Mouse (Mus musculus): ENCODE results near the gene Ecd. TPM values are rescaled to one million over a fixed set of nuclear protein-coding genes. Genes with fewer than 3 reads are reported as not detected.

Ecd gene
- total and polyA plus RNA-seq, 3 experiments = 64.9 to 72.2 TPM; not detected in 1

GRCm38 (mm10) chr14:20294117-20294892 lies 53.6 kb downstream of the Ecd start, which contains the start of gene Nudt13:
TSS of gene Nudt13 (plus strand) at chr14:20294697.
- TF ChIP-seq NELFE (IDR thresholded peaks at IDR 0.05; ENCODE audit: low read depth, low read length) = peak; percentile 52; the same call in 1 of the 2 replicates
- peak; percentile 96 for TF ChIP-seq SIN3A (IDR thresholded peaks at IDR 0.05; ENCODE audit: low read length)
- TF ChIP-seq MEF2A (IDR thresholded peaks at IDR 0.05; ENCODE audit: extremely low read depth, insufficient replicate concordance, low read depth, low read length, poor library complexity, severe bottlenecking) = no peak
- no peak for TF ChIP-seq ZC3H11A (IDR thresholded peaks at IDR 0.05; ENCODE audit: low read depth, low read length)
- peak in 1 of 2 experiments; percentile 65; a peak in 2 of 4 replicates for TF ChIP-seq POLR2A (IDR thresholded peaks at IDR 0.05; ENCODE audit: control insufficient read depth in 1 of 2, insufficient read depth in 1 of 2, low read depth in 1 of 2, low read length in 2 of 2, poor library complexity in 1 of 2)
- no peak for TF ChIP-seq POLR2AphosphoS5 (IDR thresholded peaks at IDR 0.05; ENCODE audit: borderline replicate concordance, low read depth, low read length)
- TF ChIP-seq JUND (IDR thresholded peaks at IDR 0.05; ENCODE audit: low read depth, low read length) = no peak
- no peak for TF ChIP-seq E2F4 (IDR thresholded peaks at IDR 0.05; ENCODE audit: borderline replicate concordance, low read depth, low read length)
- peak; percentile 73; the same call in 1 of the 2 replicates for TF ChIP-seq TBP (IDR thresholded peaks at IDR 0.05; ENCODE audit: low read depth, low read length)
- peak; percentile 84 for TF ChIP-seq CHD2 (IDR thresholded peaks at IDR 0.05; ENCODE audit: low read length)
- TF ChIP-seq MYC (IDR thresholded peaks at IDR 0.05; ENCODE audit: low read depth, low read length) = peak; percentile 77; the same call in 1 of the 2 replicates
- TF ChIP-seq ELF1 (IDR thresholded peaks at IDR 0.05; ENCODE audit: low read depth, low read length) = peak; percentile 88
- peak; percentile 49; the same call in 1 of the 2 replicates for TF ChIP-seq NRF1 (IDR thresholded peaks at IDR 0.05; ENCODE audit: insufficient read depth, low read depth, low read length, poor library complexity, severe bottlenecking)
- peak; percentile 100 for TF ChIP-seq KAT2A (conservative IDR thresholded peaks at IDR 0.05; ENCODE audit: low read depth, low read length)
- peak; percentile 79 for TF ChIP-seq MXI1 (IDR thresholded peaks at IDR 0.05; ENCODE audit: low read depth, low read length)
- TF ChIP-seq HCFC1 (IDR thresholded peaks at IDR 0.05; ENCODE audit: low read depth, low read length) = peak; percentile 100
- Histone ChIP-seq H3K4me3 (ENCODE audit: control insufficient read depth in 1 of 2, insufficient read depth in 1 of 2, low read depth in 2 of 2, low read length in 2 of 2) (peak within 1 kb of the TSS; percentile 69 to 91), H3K4me1 (ENCODE audit: control insufficient read depth in 1 of 2, insufficient read depth in 2 of 2, low read length in 2 of 2) (peaks cover 0 to 3% of the 10 kb centered on the region in 2 experiments; a peak in 1 of 4 replicates), H3K36me3 (ENCODE audit: control insufficient read depth in 1 of 2, insufficient read depth in 2 of 2, low read length in 2 of 2) (peaks cover 0 to 5% of the 10 kb centered on the region in 2 experiments; a peak in 1 of 4 replicates), H3K79me2 (ENCODE audit: control insufficient read depth, insufficient read depth, low read length, poor library complexity) (0 out of 2 replicates have a peak, but pooled peaks cover 3% of the 10 kb centered on the region), H3K9ac (ENCODE audit: control insufficient read depth, low read depth, low read length, poor library complexity, severe bottlenecking) (peak within 1 kb of the TSS; percentile 70), H3K27me3 (ENCODE audit: control insufficient read depth in 1 of 2, insufficient read depth in 2 of 2, low read length in 2 of 2) (no peaks in the 10 kb centered on the region), H3K9me3 (replicated peaks; ENCODE audit: insufficient read depth, low read length) (no peaks in the 10 kb centered on the region), H3K27ac (ENCODE audit: control insufficient read depth, low read depth, low read length) (no peak within 1 kb of the TSS)
- DNase-seq (ENCODE audit: low read depth, low spot score) = peak; percentile 96

- H3K4me1 ChIP-seq (ENCODE audit: control insufficient read depth in 1 of 2, insufficient read depth in 2 of 2, low read length in 2 of 2) = peaks cover 0 to 3% of the 10 kb centered on the region in 2 experiments; a peak in 1 of 4 replicates
- H3K36me3 ChIP-seq (ENCODE audit: control insufficient read depth in 1 of 2, insufficient read depth in 2 of 2, low read length in 2 of 2) = peaks cover 0 to 5% of the 10 kb centered on the region in 2 experiments; a peak in 1 of 4 replicates
Measured at GRCm38 (mm10) chr14:20291391-20291790, 56.5 kb downstream of the Ecd start.

More at GRCm38 (mm10) chr14:20291391-20291790, 56.5 kb downstream of the Ecd start:
- TF ChIP-seq ZNF384 (IDR thresholded peaks at IDR 0.05; ENCODE audit: low read depth, low read length) (no peak), NELFE (IDR thresholded peaks at IDR 0.05; ENCODE audit: low read depth, low read length) (no peak), RCOR1 (IDR thresholded peaks at IDR 0.05; ENCODE audit: low read depth, low read length) (no peak), EP300 (IDR thresholded peaks at IDR 0.05; ENCODE audit: low read depth in 1 of 2, low read length in 2 of 2) (0 out of 4 replicates have a peak, but pooled peaks of 1 of the 2 experiments have one; percentile 15), MAFK (IDR thresholded peaks at IDR 0.05; ENCODE audit: borderline replicate concordance, low read depth, low read length) (no peak)
- H3K79me2 ChIP-seq (ENCODE audit: control insufficient read depth, insufficient read depth, low read length, poor library complexity) = 0 out of 2 replicates have a peak, but pooled peaks cover 1% of the 10 kb centered on the region
- no peak overlapping the region for H3K9ac ChIP-seq (ENCODE audit: control insufficient read depth, low read depth, low read length, poor library complexity, severe bottlenecking)
- no peak overlapping the region for H3K27ac ChIP-seq (ENCODE audit: control insufficient read depth, low read depth, low read length)
- peak; percentile 23 for DNase-seq (ENCODE audit: low read depth, low spot score)
- no peaks in the 10 kb centered on the region for H3K9me3 ChIP-seq (replicated peaks; ENCODE audit: insufficient read depth, low read length)
- no peaks in the 10 kb centered on the region for H3K27me3 ChIP-seq (ENCODE audit: control insufficient read depth in 1 of 2, insufficient read depth in 2 of 2, low read length in 2 of 2)
- no peak overlapping the region for H3K4me3 ChIP-seq (ENCODE audit: control insufficient read depth in 1 of 2, insufficient read depth in 1 of 2, low read depth in 2 of 2, low read length in 2 of 2)
